Mouse (Mus musculus) neural tube, embryonic 11.5 days (tissue): ENCODE measurements around the gene Pex10. TPM values are rescaled to one million over a fixed set of nuclear protein-coding genes. Genes with fewer than 3 reads are reported as not detected.

ENCODE experiments used
- ATAC-seq: fragments of 200-750 bp; cut with Nextera tagmentation; 2 replicates; pipeline ENCODE4 v1.8.0; 2017; ENCODE audit warnings: moderate number of reproducible peaks, mild to moderate bottlenecking, moderate TSS enrichment, moderate library complexity; ENCODE audit not compliant: insufficient read depth, low FRiP score, low TSS enrichment
- DNase-seq: peaks from one replicate; pipeline ENCODE4 v3.0.0-alpha.2; 2015; ENCODE audit warnings: low spot score
- H3K27ac ChIP-seq: fragments of 300-500 bp; sonication (generic); 2 replicates; pipeline ENCODE4 v1.5.1; 2014; ENCODE audit warnings: low read depth, mild to moderate bottlenecking, low read length
- H3K27me3 ChIP-seq: fragments of 300-500 bp; sonication (generic); 2 replicates; pipeline ENCODE4 v1.6.1; 2014; ENCODE audit warnings: mild to moderate bottlenecking, low read length, mixed read lengths; ENCODE audit not compliant: control insufficient read depth, insufficient read depth
- H3K36me3 ChIP-seq: fragments of 300-500 bp; sonication (generic); 2 replicates; pipeline ENCODE4 v1.6.1; 2014; ENCODE audit warnings: mild to moderate bottlenecking, low read length, moderate library complexity, mixed read lengths; ENCODE audit not compliant: control insufficient read depth, insufficient read depth
- H3K4me1 ChIP-seq: fragments of 300-500 bp; sonication (generic); 2 replicates; pipeline ENCODE4 v1.6.1; 2014; ENCODE audit warnings: low read length, mixed read lengths; ENCODE audit not compliant: control insufficient read depth, insufficient read depth
- H3K4me2 ChIP-seq: fragments of 300-500 bp; sonication (generic); 2 replicates; pipeline ENCODE4 v1.6.1; 2014; ENCODE audit warnings: low read depth, mild to moderate bottlenecking, moderate library complexity
- H3K4me3 ChIP-seq: fragments of 300-500 bp; sonication (generic); 2 replicates; pipeline ENCODE4 v1.5.1; 2014; ENCODE audit warnings: low read depth, low read length
- H3K9ac ChIP-seq: fragments of 300-500 bp; sonication (generic); 2 replicates; pipeline ENCODE4 v1.6.1; 2014; ENCODE audit warnings: mild to moderate bottlenecking, low read length
- H3K9me3 ChIP-seq: fragments of 300-500 bp; sonication (generic); 2 replicates; pipeline ENCODE4 v1.6.1; 2016; ENCODE audit warnings: low read length; ENCODE audit not compliant: control insufficient read depth
- WGBS: fragments of 180-500 bp; shearing (Covaris S2); extraction: QIAGEN DNeasy Blood & Tissue Kit; methylation state at CpG from one replicate; pipeline ENCODE4 v1.1.7; 2014; 5-methylcytosine and 5-hydroxymethylcytosine counted together
- polyA plus RNA-seq: library from polyadenylated mRNA; unstranded; fragments of >200 nt; fragmentation: Nextera tagmentation; extraction: Ambion mirVana; gene quantifications from 2 replicates; pipeline ENCODE4 v1.2.1, GENCODE M21; 2014

The Pex10 gene
- polyA plus RNA-seq, 1 experiment from 2014 or later: 8.3 TPM

DNA sequence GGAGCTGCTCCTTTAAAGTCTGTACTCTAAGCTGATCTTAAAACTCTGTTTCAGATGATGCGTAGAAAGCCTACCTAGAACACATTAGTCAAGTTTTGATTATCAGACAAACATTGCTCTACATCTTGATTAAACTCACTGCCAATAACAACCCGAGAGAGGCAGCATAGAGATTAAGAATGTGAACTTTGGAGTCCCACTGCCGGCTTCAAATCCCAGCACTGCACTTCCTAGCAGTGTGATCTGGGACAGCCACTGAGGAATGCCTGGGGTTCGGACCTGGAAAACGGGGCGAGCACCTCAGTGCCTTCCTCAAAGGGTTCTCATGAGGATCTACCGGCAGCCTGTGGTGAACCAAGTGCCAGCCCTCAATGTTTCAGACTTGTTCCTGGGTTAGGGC lies 17.5 kb downstream of the Pex10 start:
- Histone ChIP-seq H3K27me3 (no peaks in the 10 kb centered on the region), H3K4me3 (no peak overlapping the region), H3K9ac (no peak overlapping the region), H3K4me1 (peaks cover 12% of the 10 kb centered on the region), H3K9me3 (no peaks in the 10 kb centered on the region), H3K4me2 (no peak overlapping the region), H3K36me3 (peaks cover 7% of the 10 kb centered on the region), H3K27ac (no peak overlapping the region)
- DNase-seq (no peak), ATAC-seq (no peak)
- WGBS: 96% methylated on average over 7 of the region's 7 CpGs

DNA sequence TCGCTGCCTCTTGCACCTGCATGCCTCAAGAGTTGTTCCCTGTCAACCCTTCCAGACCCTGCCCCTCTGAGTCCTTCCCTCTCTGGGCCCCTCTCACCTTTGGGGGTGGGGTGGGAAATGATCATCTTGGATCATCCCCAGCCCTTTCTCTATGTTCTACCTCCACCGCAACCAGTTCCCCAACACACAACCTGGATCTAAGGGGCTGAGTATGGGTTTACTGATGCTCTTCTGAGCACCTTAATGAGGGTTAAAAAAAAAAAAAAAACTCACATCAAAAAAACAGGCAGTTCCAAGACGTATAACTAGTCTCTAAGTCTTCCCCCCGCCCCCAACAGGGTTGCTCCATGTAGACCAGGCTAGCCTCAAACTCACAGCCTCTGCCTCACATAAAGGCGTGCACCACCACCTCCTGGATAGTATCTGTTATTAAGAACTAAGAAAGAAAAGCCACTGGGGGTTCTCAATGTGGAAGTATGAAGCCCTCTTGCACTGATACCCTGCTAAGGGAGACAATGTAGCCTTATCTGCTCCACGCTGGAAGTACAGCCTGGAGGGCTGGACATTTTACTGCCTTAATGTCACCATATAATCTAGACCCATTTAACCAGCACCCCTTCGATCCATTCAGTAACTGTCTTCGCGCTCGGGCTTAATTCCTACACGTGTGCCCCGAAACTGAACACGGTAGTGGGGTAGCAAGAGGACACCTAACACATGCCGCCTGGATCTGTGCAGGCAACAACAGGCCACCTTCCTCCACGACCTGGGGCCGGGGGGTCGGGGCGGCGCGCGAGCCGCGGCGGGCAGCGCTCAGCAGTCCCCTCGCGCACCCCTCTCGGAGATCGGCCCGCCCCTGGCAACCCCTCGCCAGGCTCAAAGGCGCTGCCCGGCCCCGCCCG lies 18.6 kb downstream of the Pex10 start:
- Histone ChIP-seq H3K4me2 (peak overlapping the region; percentile 81), H3K36me3 (peaks cover 5% of the 10 kb centered on the region), H3K27ac (peak overlapping the region; percentile 79), H3K27me3 (no peaks in the 10 kb centered on the region), H3K9ac (peak overlapping the region; percentile 87), H3K9me3 (no peaks in the 10 kb centered on the region), H3K4me1 (peaks cover 12% of the 10 kb centered on the region), H3K4me3 (peak overlapping the region; percentile 93)
- WGBS: 9% methylated on average over 25 of the region's 35 CpGs
- DNase-seq: no peak
- no peak; the same call in 1 of the 2 replicates for ATAC-seq

DNA sequence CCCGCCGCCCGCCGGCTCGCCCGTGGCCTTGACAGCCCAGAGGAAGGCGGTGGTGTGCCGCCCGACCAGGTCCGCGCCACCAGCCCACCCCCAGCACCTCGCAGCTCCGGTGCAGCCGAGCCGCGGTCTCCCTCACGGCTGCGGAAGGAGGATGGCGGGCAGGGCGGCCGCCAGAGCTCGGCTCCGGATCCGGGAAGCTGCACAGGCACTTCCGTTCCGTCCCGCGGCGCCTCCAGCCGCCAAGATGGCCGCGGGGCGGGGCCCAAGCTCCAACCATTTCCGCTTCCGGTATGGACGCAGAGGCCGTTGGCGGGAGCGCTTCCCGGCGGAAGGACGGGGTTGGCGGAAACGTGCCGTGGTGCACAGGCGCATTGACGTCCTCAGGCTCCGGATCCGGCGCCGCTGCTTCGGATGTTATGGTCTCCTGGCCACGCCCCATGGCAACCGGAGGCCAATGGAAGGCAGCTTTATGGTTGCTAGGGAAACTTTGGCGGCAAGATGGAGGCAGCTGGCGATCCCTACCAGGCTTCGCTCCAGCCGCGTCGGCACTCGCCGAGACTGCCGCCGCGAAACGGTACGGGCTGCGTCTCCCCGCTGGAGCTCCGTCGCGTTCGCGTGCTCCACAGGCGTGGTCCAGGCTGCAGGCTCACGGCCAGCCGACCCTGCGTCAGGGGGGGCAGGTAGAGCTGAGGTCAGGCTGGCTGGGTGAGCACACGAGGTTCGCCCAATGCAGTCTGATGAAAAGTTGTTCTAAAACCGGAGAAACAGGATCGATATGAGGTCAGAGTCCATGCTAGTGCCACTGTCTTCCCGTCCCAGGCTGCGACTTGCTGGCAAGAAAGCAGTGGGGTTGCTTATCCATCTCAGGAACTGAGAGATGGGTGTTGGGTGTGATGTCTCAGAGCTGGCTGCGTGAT lies 19.6 kb downstream of the Pex10 start, which contains the start of the genes Rer1 and Morn1:
Rer1 (minus strand) TSS at position 275 of the 917 bp plus-strand sequence.
Morn1 (plus strand) TSS at position 470 of the 917 bp plus-strand sequence.
- no peaks in the 10 kb centered on the region for H3K27me3 ChIP-seq
- peak within 1 kb of the TSS; percentile 87 for H3K9ac ChIP-seq
- H3K4me2 ChIP-seq: peak within 1 kb of the TSS; percentile 95
- H3K9me3 ChIP-seq: no peaks in the 10 kb centered on the region
- H3K4me1 ChIP-seq: peaks cover 12% of the 10 kb centered on the region
- H3K27ac ChIP-seq: peak within 1 kb of the TSS; percentile 79
- ATAC-seq (peak; percentile 96), DNase-seq (peak; percentile 100)
- WGBS: under 1% methylated on average over 79 of the region's 85 CpGs
- H3K36me3 ChIP-seq: peaks cover 2% of the 10 kb centered on the region; the same call in 1 of the 2 replicates
- peak within 1 kb of the TSS; percentile 93 for H3K4me3 ChIP-seq

DNA sequence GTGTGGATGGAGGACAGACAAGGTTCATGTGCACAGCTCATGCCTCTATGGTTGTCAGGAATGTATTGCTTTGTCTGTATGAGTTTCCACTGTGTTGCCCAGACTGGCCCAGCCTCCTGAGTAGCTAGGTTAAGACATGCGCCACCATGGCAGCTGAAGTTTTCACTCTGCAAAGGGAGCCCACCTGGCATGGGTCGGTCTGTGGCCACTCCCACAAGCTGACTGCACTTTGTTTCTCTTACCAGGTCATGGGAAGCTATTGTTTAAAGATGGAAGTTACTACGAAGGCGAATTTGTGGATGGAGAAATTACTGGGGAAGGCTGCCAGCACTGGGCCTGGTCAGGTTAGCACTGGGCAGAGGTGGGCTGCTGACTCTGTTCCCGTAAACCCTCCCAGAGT lies 22.4 kb downstream of the Pex10 start:
- H3K27me3 ChIP-seq: no peaks in the 10 kb centered on the region
- H3K4me2 ChIP-seq: no peak overlapping the region
- no peaks in the 10 kb centered on the region for H3K9me3 ChIP-seq
- no peak overlapping the region for H3K4me3 ChIP-seq
- 85% methylated on average over 5 of the region's 5 CpGs for WGBS
- DNase-seq (no peak), ATAC-seq (no peak)
- H3K27ac ChIP-seq: no peak overlapping the region
- H3K9ac ChIP-seq: no peak overlapping the region
- H3K4me1 ChIP-seq: peaks cover 12% of the 10 kb centered on the region
- peaks cover 2% of the 10 kb centered on the region; the same call in 1 of the 2 replicates for H3K36me3 ChIP-seq

DNA sequence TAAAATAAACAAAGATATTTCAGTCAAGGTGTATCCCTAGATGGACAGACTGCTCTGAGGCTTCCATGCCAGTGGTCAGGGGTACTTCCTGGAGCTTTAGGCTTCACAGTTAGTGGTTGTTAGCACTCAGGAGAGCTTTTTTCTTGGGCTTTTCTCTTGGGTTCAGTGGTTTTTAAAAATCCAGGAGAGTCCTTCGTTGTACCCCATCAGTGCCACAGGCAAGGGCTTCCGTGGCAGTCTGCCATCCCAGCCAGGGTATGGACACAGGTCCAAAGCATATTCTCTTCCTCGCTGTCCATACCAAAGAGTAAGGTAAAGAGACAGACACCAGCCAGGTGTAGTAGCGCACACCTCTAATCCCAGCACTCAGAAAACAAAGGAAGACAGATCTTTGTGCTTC lies 23.3 kb downstream of the Pex10 start:
- no peaks in the 10 kb centered on the region for H3K9me3 ChIP-seq
- H3K4me2 ChIP-seq: no peak overlapping the region
- H3K27me3 ChIP-seq: no peaks in the 10 kb centered on the region
- DNase-seq: no peak
- no peak overlapping the region for H3K27ac ChIP-seq
- peaks cover 10% of the 10 kb centered on the region for H3K4me1 ChIP-seq
- no peak overlapping the region for H3K4me3 ChIP-seq
- H3K9ac ChIP-seq: no peak overlapping the region
- no peaks in the 10 kb centered on the region for H3K36me3 ChIP-seq
- 87% methylated on average over 4 of the region's 4 CpGs for WGBS
- ATAC-seq: no peak

DNA sequence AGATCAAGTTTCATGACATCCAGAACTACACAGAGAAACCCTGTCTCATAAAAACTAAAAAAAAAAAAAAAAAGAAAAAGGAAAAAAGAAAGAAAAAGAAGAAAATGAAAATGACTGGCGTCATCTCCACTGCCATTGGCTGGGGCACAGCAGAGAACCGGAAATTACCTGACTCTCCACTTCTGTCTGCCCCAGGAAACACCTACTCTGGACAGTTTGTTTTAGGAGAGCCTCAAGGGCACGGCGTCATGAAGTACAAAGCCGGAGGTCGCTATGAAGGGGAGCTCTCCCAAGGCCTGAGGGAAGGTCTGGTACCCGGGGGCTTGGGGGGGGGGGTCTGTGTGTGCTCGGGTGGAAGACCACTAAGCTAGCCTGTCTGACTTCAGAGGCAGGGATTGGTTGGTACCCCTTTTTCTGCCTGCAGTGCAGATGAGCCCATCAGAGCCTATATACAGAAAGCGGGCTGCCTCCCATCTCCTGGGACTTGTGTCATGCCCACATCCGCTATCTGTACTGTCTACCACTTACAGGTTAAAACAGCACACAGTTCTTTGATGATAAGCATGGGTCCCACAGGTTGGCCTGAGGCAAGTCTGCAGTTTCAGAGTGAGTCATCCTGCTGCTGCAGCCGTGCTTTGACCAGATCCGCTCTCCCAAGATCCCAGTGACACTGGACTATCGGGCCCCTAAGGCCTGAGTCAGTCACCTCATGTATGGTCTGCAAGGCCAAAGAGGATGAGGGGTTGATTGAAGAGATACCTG lies 24.1 kb downstream of the Pex10 start:
- H3K27me3 ChIP-seq: no peaks in the 10 kb centered on the region
- H3K36me3 ChIP-seq: no peaks in the 10 kb centered on the region
- H3K4me2 ChIP-seq: no peak overlapping the region
- ATAC-seq: no peak
- H3K9me3 ChIP-seq: no peaks in the 10 kb centered on the region
- H3K27ac ChIP-seq: no peak overlapping the region
- no peak overlapping the region for H3K9ac ChIP-seq
- 92% methylated on average over 13 of the region's 13 CpGs for WGBS
- no peak for DNase-seq
- no peak overlapping the region for H3K4me3 ChIP-seq
- peaks cover 6% of the 10 kb centered on the region for H3K4me1 ChIP-seq

DNA sequence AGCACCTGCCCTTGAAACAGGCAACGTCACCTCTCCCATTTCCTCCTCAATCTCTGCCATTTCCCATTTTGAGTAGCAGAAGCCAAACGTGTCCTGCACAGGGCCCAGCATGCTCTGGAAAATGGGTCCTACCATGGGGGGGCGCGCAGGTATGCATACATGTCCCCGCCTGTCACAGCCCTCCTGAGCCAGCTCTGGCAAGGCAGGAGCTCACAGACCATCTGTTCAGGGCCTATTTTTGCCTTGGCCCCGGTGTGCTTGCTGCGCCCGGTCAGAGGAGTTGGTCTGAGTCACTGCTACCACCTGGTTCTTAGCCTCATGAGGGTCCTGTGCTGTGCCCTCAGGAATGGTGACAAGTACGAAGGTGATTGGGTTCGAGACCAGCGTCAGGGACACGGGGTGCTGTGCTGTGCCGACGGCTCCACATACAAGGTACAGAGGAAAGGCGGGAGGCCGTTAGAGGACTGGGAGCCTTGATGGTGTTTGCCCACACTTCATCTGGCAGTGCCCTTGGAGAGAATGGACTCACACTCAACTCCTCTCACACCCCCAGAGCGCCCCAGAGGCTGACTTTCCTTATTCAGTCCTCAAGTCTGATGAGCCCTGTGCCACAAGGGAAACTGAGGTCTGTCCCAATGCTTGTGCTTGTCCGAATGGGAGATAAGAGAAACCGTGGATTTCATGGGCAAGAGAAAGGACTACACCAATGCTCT lies 26.1 kb downstream of the Pex10 start:
- no peak for DNase-seq
- Histone ChIP-seq H3K27ac (no peak overlapping the region), H3K9me3 (no peaks in the 10 kb centered on the region), H3K4me1 (no peaks in the 10 kb centered on the region), H3K9ac (no peak overlapping the region), H3K36me3 (no peaks in the 10 kb centered on the region), H3K27me3 (no peaks in the 10 kb centered on the region), H3K4me2 (no peak overlapping the region), H3K4me3 (no peak overlapping the region)
- ATAC-seq: no peak
- WGBS: 93% methylated on average over 19 of the region's 19 CpGs
